Mouse (Mus musculus) limb, embryonic 11.5 days (tissue): ENCODE measurements around the gene Ankrd12. TPM values are rescaled to one million over a fixed set of nuclear protein-coding genes. Genes with fewer than 3 reads are reported as not detected.
"Not testable (repeated sequence)": the region's sequence is repeated elsewhere in the genome, so short reads cannot be mapped to it uniquely, and the experiment has no call there.

Experiments used
- ATAC-seq: fragments of 200-750 bp; cut with Nextera tagmentation; 2 replicates; pipeline ENCODE4 v1.8.0; 2017; ENCODE audit warnings: low read depth; ENCODE audit not compliant: insufficient number of reproducible peaks, low FRiP score, low TSS enrichment
- DNase-seq: peaks from one replicate; pipeline ENCODE4 v3.0.0-alpha.2; 2015; ENCODE audit warnings: low spot score
- H3K27ac ChIP-seq: fragments of 300-500 bp; sonication (generic); replicated peaks from 2 replicates; pipeline ENCODE4 v1.5.1; 2014; ENCODE audit warnings: low read depth, mild to moderate bottlenecking, low read length
- H3K27me3 ChIP-seq: fragments of 300-500 bp; sonication (generic); 2 replicates; pipeline ENCODE4 v1.6.1; 2014; ENCODE audit warnings: mild to moderate bottlenecking, low read length, mixed read lengths; ENCODE audit not compliant: control insufficient read depth, insufficient read depth
- H3K36me3 ChIP-seq: fragments of 300-500 bp; sonication (generic); 2 replicates; pipeline ENCODE4 v1.6.1; 2014; ENCODE audit warnings: mild to moderate bottlenecking, low read length, moderate library complexity, mixed read lengths; ENCODE audit not compliant: control insufficient read depth, insufficient read depth
- H3K4me1 ChIP-seq: fragments of 300-500 bp; sonication (generic); 2 replicates; pipeline ENCODE4 v1.6.1; 2014; ENCODE audit warnings: low read length, mixed read lengths; ENCODE audit not compliant: control insufficient read depth, insufficient read depth
- H3K4me2 ChIP-seq: fragments of 300-500 bp; sonication (generic); 2 replicates; pipeline ENCODE4 v1.6.1; 2014; ENCODE audit warnings: low read depth, mild to moderate bottlenecking, moderate library complexity; ENCODE audit not compliant: severe bottlenecking
- H3K4me3 ChIP-seq: fragments of 300-500 bp; sonication (generic); 2 replicates; pipeline ENCODE4 v1.5.1; 2014; ENCODE audit warnings: low read depth, low read length
- H3K9ac ChIP-seq: fragments of 300-500 bp; sonication (generic); 2 replicates; pipeline ENCODE4 v1.6.1; 2014; ENCODE audit warnings: mild to moderate bottlenecking, low read length
- H3K9me3 ChIP-seq: fragments of 300-500 bp; sonication (generic); 2 replicates; pipeline ENCODE4 v1.6.1; 2016; ENCODE audit warnings: low read length; ENCODE audit not compliant: control insufficient read depth
- WGBS: fragments of 180-500 bp; shearing (Covaris S2); extraction: QIAGEN DNeasy Blood & Tissue Kit; methylation state at CpG from one replicate; pipeline ENCODE4 v1.1.7; 2014; 5-methylcytosine and 5-hydroxymethylcytosine counted together
- polyA plus RNA-seq: library from polyadenylated mRNA; unstranded; fragments of >200 nt; fragmentation: Nextera tagmentation; extraction: Ambion mirVana; gene quantifications from 2 replicates; pipeline ENCODE4 v1.2.1, GENCODE M21; 2014

Ankrd12 gene
- polyA plus RNA-seq, 1 experiment from 2014 or later, result 21.5 TPM

DNA sequence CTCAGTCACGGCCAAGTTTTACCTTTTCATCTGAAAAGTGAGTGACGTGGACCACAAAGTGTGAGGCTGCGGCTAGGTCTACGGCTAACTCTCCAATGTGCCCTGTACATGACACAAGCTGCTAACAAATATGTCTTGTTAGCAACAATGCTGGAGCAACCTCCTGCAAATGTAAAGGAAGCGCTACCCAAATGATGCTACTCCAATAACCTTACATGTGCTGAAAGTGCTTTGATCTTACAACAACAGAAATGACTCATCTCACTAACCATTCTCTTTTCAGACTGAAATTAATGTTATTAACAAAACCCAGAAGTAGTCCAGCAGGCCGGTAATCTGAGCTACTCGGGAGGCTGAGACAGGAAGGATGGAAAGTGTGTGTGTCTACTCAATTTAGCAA, 2.9 kb downstream of the Ankrd12 start:
- H3K4me2 ChIP-seq, result no peak overlapping the region
- no peaks in the 10 kb centered on the region for H3K4me1 ChIP-seq
- no peak for ATAC-seq
- no peak overlapping the region for H3K9ac ChIP-seq
- no peak overlapping the region for H3K4me3 ChIP-seq
- WGBS, result 89% methylated on average over 7 of the region's 7 CpGs
- no peak for DNase-seq
- H3K27ac ChIP-seq, result no peak overlapping the region
- H3K27me3 ChIP-seq, result no peaks in the 10 kb centered on the region
- H3K36me3 ChIP-seq, result no peaks in the 10 kb centered on the region
- no peaks in the 10 kb centered on the region for H3K9me3 ChIP-seq

GRCm38 (mm10) chr17:66069036-66069435, 7.9 kb downstream of the Ankrd12 start:
- WGBS, result 88% methylated on average over 2 of the region's 2 CpGs
- H3K4me3 ChIP-seq, H3K27ac ChIP-seq, DNase-seq, H3K36me3 ChIP-seq, H3K9ac ChIP-seq, H3K4me2 ChIP-seq, H3K27me3 ChIP-seq, H3K9me3 ChIP-seq, H3K4me1 ChIP-seq, ATAC-seq: not testable (repeated sequence)

DNA sequence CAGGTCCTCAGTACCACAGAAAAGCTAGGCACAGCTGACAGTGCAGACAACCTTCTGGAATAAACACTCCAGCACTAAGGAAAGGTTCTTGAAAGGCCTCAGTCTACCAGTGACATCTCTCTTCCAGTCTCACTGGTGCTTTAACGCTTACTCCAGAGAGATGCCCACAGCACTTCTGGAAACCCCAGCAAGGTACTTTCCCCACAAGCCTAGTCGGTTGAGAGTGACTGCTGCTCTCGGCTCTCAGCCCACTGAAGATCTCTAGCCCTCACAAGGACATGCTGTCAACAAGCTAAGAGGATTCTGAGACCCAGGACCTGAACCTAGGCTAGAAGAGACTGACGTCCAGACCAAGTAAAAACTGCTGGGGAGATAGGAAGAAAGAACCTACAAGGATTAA, 11.8 kb downstream of the Ankrd12 start:
- no peaks in the 10 kb centered on the region for H3K9me3 ChIP-seq
- H3K4me1 ChIP-seq, result no peaks in the 10 kb centered on the region
- H3K27me3 ChIP-seq, result no peaks in the 10 kb centered on the region
- no peak overlapping the region for H3K4me2 ChIP-seq
- no peak for ATAC-seq
- H3K4me3 ChIP-seq, result no peak overlapping the region
- H3K27ac ChIP-seq, result no peak overlapping the region
- WGBS, result 87% methylated on average over 4 of the region's 4 CpGs
- no peak overlapping the region for H3K9ac ChIP-seq
- no peak for DNase-seq
- no peaks in the 10 kb centered on the region for H3K36me3 ChIP-seq

- ATAC-seq (no peak), DNase-seq (no peak)
- Histone ChIP-seq H3K27ac (no peak overlapping the region), H3K4me1 (no peaks in the 10 kb centered on the region), H3K36me3 (no peaks in the 10 kb centered on the region), H3K27me3 (no peaks in the 10 kb centered on the region), H3K4me3 (no peak overlapping the region), H3K9me3 (no peaks in the 10 kb centered on the region), H3K9ac (no peak overlapping the region), H3K4me2 (no peak overlapping the region)
- WGBS, result 59% methylated on average over 8 of the region's 8 CpGs
Observed at GRCm38 (mm10) chr17:66061241-66061938, 15.5 kb downstream of the Ankrd12 start.

GRCm38 (mm10) chr17:66058160-66058559, 18.7 kb downstream of the Ankrd12 start:
- DNase-seq (no peak), ATAC-seq (no peak)
- no peak overlapping the region for H3K4me2 ChIP-seq
- no peaks in the 10 kb centered on the region for H3K4me1 ChIP-seq
- no peaks in the 10 kb centered on the region for H3K36me3 ChIP-seq
- H3K27me3 ChIP-seq, result no peaks in the 10 kb centered on the region
- no peaks in the 10 kb centered on the region for H3K9me3 ChIP-seq
- no peak overlapping the region for H3K27ac ChIP-seq
- no peak overlapping the region for H3K9ac ChIP-seq
- H3K4me3 ChIP-seq, result no peak overlapping the region
- WGBS, result 92% methylated on average over 4 of the region's 4 CpGs

- Histone ChIP-seq H3K27me3 (no peaks in the 10 kb centered on the region), H3K4me3 (no peak overlapping the region), H3K4me1 (no peaks in the 10 kb centered on the region), H3K4me2 (no peak overlapping the region), H3K9me3 (no peaks in the 10 kb centered on the region), H3K36me3 (no peaks in the 10 kb centered on the region), H3K9ac (no peak overlapping the region), H3K27ac (no peak overlapping the region)
- ATAC-seq, result no peak
- WGBS, result 86% methylated on average over 2 of the region's 2 CpGs
- no peak for DNase-seq
Observed at GRCm38 (mm10) chr17:66057145-66057544, 19.7 kb downstream of the Ankrd12 start.

GRCm38 (mm10) chr17:66053349-66053748, 23.5 kb downstream of the Ankrd12 start:
- DNase-seq (no peak), ATAC-seq (no peak)
- no peak overlapping the region for H3K9ac ChIP-seq
- no peaks in the 10 kb centered on the region for H3K4me1 ChIP-seq
- H3K27me3 ChIP-seq, result no peaks in the 10 kb centered on the region
- H3K4me3 ChIP-seq, result no peak overlapping the region
- no peaks in the 10 kb centered on the region for H3K9me3 ChIP-seq
- no peak overlapping the region for H3K27ac ChIP-seq
- no peak overlapping the region for H3K4me2 ChIP-seq
- H3K36me3 ChIP-seq, result no peaks in the 10 kb centered on the region
- WGBS, result 75% methylated on average over 4 of the region's 4 CpGs

DNA sequence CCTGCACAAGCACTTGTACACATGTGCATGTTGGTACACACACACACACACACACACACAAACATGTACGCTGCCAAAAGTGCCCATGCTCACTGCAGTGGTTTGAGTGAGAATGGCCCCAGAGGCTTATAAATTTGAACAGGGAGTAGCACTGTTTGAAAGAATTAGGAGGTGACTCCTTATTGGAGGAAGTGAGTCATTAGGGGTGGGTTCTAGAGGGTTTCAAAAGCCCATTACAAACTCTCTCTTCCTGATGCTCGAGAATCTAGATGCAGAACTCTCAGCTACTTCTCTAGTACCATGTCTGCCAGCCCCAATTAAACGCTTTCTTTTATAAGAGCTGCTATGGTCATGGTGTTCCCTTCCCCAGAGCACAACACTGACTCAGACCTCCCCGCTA, 28.1 kb downstream of the Ankrd12 start:
- Histone ChIP-seq H3K36me3 (no peaks in the 10 kb centered on the region), H3K4me1 (no peaks in the 10 kb centered on the region), H3K9me3 (no peaks in the 10 kb centered on the region), H3K4me2 (no peak overlapping the region), H3K27ac (no peak overlapping the region), H3K27me3 (no peaks in the 10 kb centered on the region), H3K9ac (no peak overlapping the region), H3K4me3 (no peak overlapping the region)
- DNase-seq, result no peak
- 74% methylated on average over 4 of the region's 4 CpGs for WGBS
- ATAC-seq, result no peak

GRCm38 (mm10) chr17:66048199-66048598, 28.7 kb downstream of the Ankrd12 start:
- 66% methylated on average over 5 of the region's 5 CpGs for WGBS
- Histone ChIP-seq H3K9me3 (no peaks in the 10 kb centered on the region), H3K4me1 (no peaks in the 10 kb centered on the region), H3K36me3 (no peaks in the 10 kb centered on the region), H3K4me2 (no peak overlapping the region), H3K9ac (no peak overlapping the region), H3K27me3 (no peaks in the 10 kb centered on the region), H3K4me3 (no peak overlapping the region), H3K27ac (no peak overlapping the region)
- ATAC-seq (no peak), DNase-seq (no peak)
